Mouse (Mus musculus) midbrain, embryonic 11.5 days (tissue): ENCODE measurements around the gene Atmin. TPM values are rescaled to one million over a fixed set of nuclear protein-coding genes. Genes with fewer than 3 reads are reported as not detected.

ENCODE experiments used
- ATAC-seq: fragments of 200-750 bp; cut with Nextera tagmentation; 2 replicates; pipeline ENCODE4 v1.8.0; 2017; ENCODE audit warnings: moderate TSS enrichment, moderate library complexity; ENCODE audit not compliant: low FRiP score
- DNase-seq: peaks from one replicate; pipeline ENCODE4 v3.0.0; 2015; ENCODE audit warnings: low spot score; ENCODE audit errors: missing footprints
- H3K27ac ChIP-seq: fragments of 300-500 bp; sonication (generic); 2 replicates; pipeline ENCODE4 v1.5.1; 2014; ENCODE audit warnings: low read depth, low read length
- H3K27me3 ChIP-seq: fragments of 300-500 bp; sonication (generic); 2 replicates; pipeline ENCODE4 v1.6.1; 2014; ENCODE audit warnings: mild to moderate bottlenecking, low read length, moderate library complexity, mixed read lengths; ENCODE audit not compliant: control insufficient read depth, insufficient read depth
- H3K36me3 ChIP-seq: fragments of 300-500 bp; sonication (generic); 2 replicates; pipeline ENCODE4 v1.6.1; 2014; ENCODE audit warnings: mild to moderate bottlenecking, low read length, moderate library complexity, mixed read lengths; ENCODE audit not compliant: control insufficient read depth, insufficient read depth
- H3K4me1 ChIP-seq: fragments of 300-500 bp; sonication (generic); 2 replicates; pipeline ENCODE4 v1.6.1; 2014; ENCODE audit warnings: low read length; ENCODE audit not compliant: control insufficient read depth, insufficient read depth
- H3K4me2 ChIP-seq: fragments of 300-500 bp; sonication (generic); 2 replicates; pipeline ENCODE4 v1.6.1; 2014; ENCODE audit warnings: mild to moderate bottlenecking, moderate library complexity
- H3K4me3 ChIP-seq: fragments of 300-500 bp; sonication (generic); 2 replicates; pipeline ENCODE4 v1.5.1; 2014; ENCODE audit warnings: low read depth, low read length
- H3K9ac ChIP-seq: fragments of 300-500 bp; sonication (generic); 2 replicates; pipeline ENCODE4 v1.6.1; 2014; ENCODE audit warnings: low read length
- H3K9me3 ChIP-seq: fragments of 300-500 bp; sonication (generic); 2 replicates; pipeline ENCODE4 v1.6.1; 2016; ENCODE audit warnings: low read length; ENCODE audit not compliant: control insufficient read depth
- WGBS: fragments of 180-500 bp; shearing (Covaris S2); extraction: QIAGEN DNeasy Blood & Tissue Kit; methylation state at CpG from one replicate; pipeline ENCODE4 v1.1.7; 2014; 5-methylcytosine and 5-hydroxymethylcytosine counted together
- polyA plus RNA-seq: library from polyadenylated mRNA; unstranded; fragments of >200 nt; fragmentation: Nextera tagmentation; extraction: Ambion mirVana; gene quantifications from 2 replicates; pipeline ENCODE4 v1.2.1, GENCODE M21; 2014

The Atmin gene
- polyA plus RNA-seq, 1 experiment from 2014 or later: 16.8 TPM

- H3K9me3 ChIP-seq: no peaks in the 10 kb centered on the region
- H3K4me2 ChIP-seq: no peak overlapping the region
- WGBS: 86% methylated on average over 8 of the region's 8 CpGs
- no peak overlapping the region for H3K4me3 ChIP-seq
- no peak for ATAC-seq
- no peak overlapping the region for H3K9ac ChIP-seq
- H3K36me3 ChIP-seq: peaks cover 3% of the 10 kb centered on the region
- no peak overlapping the region for H3K27ac ChIP-seq
- H3K27me3 ChIP-seq: no peaks in the 10 kb centered on the region
- H3K4me1 ChIP-seq: peaks cover 6% of the 10 kb centered on the region
- DNase-seq: no peak
These were observed 19.7 kb upstream of the Atmin start for GRCm38 (mm10) chr8:116923526-116923925.

GRCm38 (mm10) chr8:116927880-116928279, 15.3 kb upstream of the Atmin start:
- Histone ChIP-seq H3K9ac (no peak overlapping the region), H3K27ac (no peak overlapping the region), H3K36me3 (peaks cover 8% of the 10 kb centered on the region)

GRCm38 (mm10) chr8:116928588-116928987, 14.6 kb upstream of the Atmin start:
- peaks cover 12% of the 10 kb centered on the region for H3K36me3 ChIP-seq
- ATAC-seq: no peak
- 88% methylated on average over 5 of the region's 5 CpGs for WGBS
- H3K27me3 ChIP-seq: no peaks in the 10 kb centered on the region
- H3K9ac ChIP-seq: no peak overlapping the region
- no peak overlapping the region for H3K4me2 ChIP-seq
- DNase-seq: no peak
- no peaks in the 10 kb centered on the region for H3K4me1 ChIP-seq
- H3K9me3 ChIP-seq: no peaks in the 10 kb centered on the region
- no peak overlapping the region for H3K4me3 ChIP-seq
- H3K27ac ChIP-seq: no peak overlapping the region

More at GRCm38 (mm10) chr8:116927880-116928279, 15.3 kb upstream of the Atmin start:
- DNase-seq: no peak
- Histone ChIP-seq H3K4me2 (no peak overlapping the region), H3K9me3 (no peaks in the 10 kb centered on the region), H3K27me3 (no peaks in the 10 kb centered on the region), H3K4me1 (no peaks in the 10 kb centered on the region), H3K4me3 (no peak overlapping the region)
- ATAC-seq: no peak
- 81% methylated on average over 9 of the region's 9 CpGs for WGBS

- peaks cover 24% of the 10 kb centered on the region for H3K36me3 ChIP-seq
- ATAC-seq (no peak), DNase-seq (no peak)
- H3K27me3 ChIP-seq: no peaks in the 10 kb centered on the region
- H3K9me3 ChIP-seq: no peaks in the 10 kb centered on the region
- no peak overlapping the region for H3K4me3 ChIP-seq
- H3K9ac ChIP-seq: no peak overlapping the region
- no peak overlapping the region for H3K4me2 ChIP-seq
- no peak overlapping the region for H3K27ac ChIP-seq
- 94% methylated on average over 4 of the region's 4 CpGs for WGBS
- no peaks in the 10 kb centered on the region for H3K4me1 ChIP-seq
These were observed 8.2 kb upstream of the Atmin start for GRCm38 (mm10) chr8:116934976-116935375.

GRCm38 (mm10) chr8:116935506-116935905, 7.7 kb upstream of the Atmin start:
- Histone ChIP-seq H3K4me1 (no peaks in the 10 kb centered on the region), H3K27ac (no peak overlapping the region), H3K9ac (no peak overlapping the region), H3K36me3 (peaks cover 24% of the 10 kb centered on the region), H3K4me2 (no peak overlapping the region), H3K4me3 (no peak overlapping the region), H3K9me3 (no peaks in the 10 kb centered on the region), H3K27me3 (no peaks in the 10 kb centered on the region)
- 45% methylated on average over 6 of the region's 6 CpGs for WGBS
- ATAC-seq: no peak
- peak; percentile 60 for DNase-seq

- no peaks in the 10 kb centered on the region for H3K9me3 ChIP-seq
- H3K4me2 ChIP-seq: no peak overlapping the region
- ATAC-seq (no peak), DNase-seq (no peak)
- H3K9ac ChIP-seq: no peak overlapping the region
- no peaks in the 10 kb centered on the region for H3K27me3 ChIP-seq
- peaks cover under 1% of the 10 kb centered on the region; the same call in 1 of the 2 replicates for H3K36me3 ChIP-seq
- peaks cover 9% of the 10 kb centered on the region; the same call in 1 of the 2 replicates for H3K4me1 ChIP-seq
- no peak overlapping the region for H3K27ac ChIP-seq
- H3K4me3 ChIP-seq: no peak overlapping the region
- WGBS: 80% methylated on average over 12 of the region's 12 CpGs
These were observed 722 bp upstream of the Atmin start for GRCm38 (mm10) chr8:116942284-116943058.

- no peaks in the 10 kb centered on the region for H3K36me3 ChIP-seq
- no peak overlapping the region for H3K27ac ChIP-seq
- no peaks in the 10 kb centered on the region for H3K27me3 ChIP-seq
- H3K4me1 ChIP-seq: peaks cover 9% of the 10 kb centered on the region; the same call in 1 of the 2 replicates
- peak overlapping the region; percentile 98 for H3K4me3 ChIP-seq
- no peaks in the 10 kb centered on the region for H3K9me3 ChIP-seq
- DNase-seq (peak; percentile 93), ATAC-seq (peak; percentile 77)
- WGBS: under 1% methylated on average over 62 of the region's 62 CpGs
- H3K4me2 ChIP-seq: peak overlapping the region; percentile 98
- peak overlapping the region; percentile 88 for H3K9ac ChIP-seq
These were observed 577 bp downstream of the Atmin start for GRCm38 (mm10) chr8:116943555-116944384.

- ATAC-seq: no peak
- DNase-seq: no peak
- H3K27me3 ChIP-seq: no peaks in the 10 kb centered on the region
These were observed 1.1 kb downstream of the Atmin start for GRCm38 (mm10) chr8:116944385-116944696.

More at GRCm38 (mm10) chr8:116944385-116944696, 1.1 kb downstream of the Atmin start:
- no peaks in the 10 kb centered on the region for H3K9me3 ChIP-seq
- no peak overlapping the region for H3K27ac ChIP-seq
- H3K4me1 ChIP-seq: peaks cover 9% of the 10 kb centered on the region; the same call in 1 of the 2 replicates
- peak overlapping the region; percentile 88; the same call in 1 of the 2 replicates for H3K9ac ChIP-seq
- peak overlapping the region; percentile 98 for H3K4me3 ChIP-seq
- H3K36me3 ChIP-seq: no peaks in the 10 kb centered on the region
- H3K4me2 ChIP-seq: peak overlapping the region; percentile 98
- WGBS: 15% methylated on average over 4 of the region's 4 CpGs
